Mouse (Mus musculus) layer of hippocampus, adult 11-12 months (tissue): ENCODE measurements at regions not wholly inside any gene's neighbourhood (a gene's known extent, or its start where the extent isn't known, plus 50 kb on each side); places are given as distances from the start of the nearest gene placed in this dataset.

ENCODE experiments used
- DNase-seq: peaks from one replicate; pipeline ENCODE4 v3.0.0; 2022; ENCODE audit warnings: low spot score

DNA sequence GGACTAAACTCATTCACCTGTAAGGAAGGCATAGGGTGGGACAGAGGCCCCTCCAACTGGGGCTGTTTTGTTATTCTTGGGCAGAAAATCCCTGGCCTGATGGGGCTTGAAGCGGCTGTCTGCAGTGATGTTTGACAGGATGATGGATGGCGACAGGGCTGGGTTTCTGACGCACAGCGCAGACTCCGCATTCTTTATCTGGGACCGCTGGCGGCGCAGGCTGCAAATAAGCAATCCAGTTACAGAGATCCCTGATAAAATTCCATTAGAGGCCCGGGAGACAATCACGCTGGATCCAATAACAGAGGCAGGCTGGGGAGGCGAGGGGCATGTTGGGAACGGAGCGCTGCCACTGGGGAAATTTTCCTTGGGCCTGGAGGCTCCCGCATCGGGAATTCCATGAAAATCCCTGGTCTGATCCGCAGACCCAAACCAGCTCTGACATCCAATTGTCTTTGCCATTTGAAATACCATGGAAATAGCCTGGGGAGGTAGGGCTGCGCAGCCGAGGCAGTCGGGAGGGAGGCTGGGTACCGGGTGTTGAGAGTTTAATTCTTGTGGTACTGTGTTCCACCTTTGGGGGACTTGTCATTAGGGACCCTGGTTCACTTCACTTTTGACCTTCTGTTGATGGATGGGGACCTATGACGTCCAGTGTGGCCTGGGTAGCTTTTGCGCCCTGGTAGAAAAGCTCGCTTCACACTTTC lies 99.0 kb upstream of the Sdk2 start:
- no peak for DNase-seq

DNA sequence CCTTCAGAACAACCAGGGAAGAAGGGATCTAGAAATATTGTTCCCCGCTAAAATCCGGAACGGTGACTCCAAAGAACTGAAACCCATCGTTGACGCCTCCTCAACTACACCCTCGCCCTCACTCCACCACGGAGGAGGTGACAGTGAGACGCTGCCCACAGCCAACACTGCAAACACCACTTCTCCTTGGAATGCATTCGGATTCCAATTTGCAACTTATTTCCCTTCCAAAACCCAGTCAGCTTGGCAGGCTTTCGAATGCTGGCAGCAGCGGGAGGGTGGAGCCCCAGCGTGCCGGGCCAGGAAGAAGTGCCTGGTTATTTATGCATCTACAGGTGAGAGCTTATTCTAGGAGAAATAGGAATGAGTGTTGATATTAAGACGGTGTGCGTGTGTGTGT lies 85.9 kb upstream of the Sdk2 start:
- peak; percentile 37 for DNase-seq

DNA sequence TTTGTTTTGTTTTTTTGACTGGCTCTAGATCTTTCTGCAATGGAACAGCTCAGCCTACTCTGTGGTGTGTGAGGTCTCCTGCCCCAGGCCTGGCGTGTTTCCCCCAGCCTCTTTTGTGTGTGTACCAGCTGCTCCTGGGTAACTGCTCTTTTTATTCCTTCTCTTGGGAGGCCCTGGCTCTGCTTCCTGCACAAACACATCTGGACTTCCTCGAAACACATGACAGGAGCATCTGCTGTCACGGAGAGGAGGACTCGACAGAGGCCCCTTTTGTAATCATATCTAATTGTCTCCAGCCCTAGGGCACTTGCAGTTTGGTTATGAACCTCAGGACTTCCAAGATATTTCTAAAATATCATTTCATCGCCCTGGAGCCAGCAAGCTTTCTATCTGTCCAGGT lies 79.5 kb upstream of the Sdk2 start:
- DNase-seq: no peak

DNA sequence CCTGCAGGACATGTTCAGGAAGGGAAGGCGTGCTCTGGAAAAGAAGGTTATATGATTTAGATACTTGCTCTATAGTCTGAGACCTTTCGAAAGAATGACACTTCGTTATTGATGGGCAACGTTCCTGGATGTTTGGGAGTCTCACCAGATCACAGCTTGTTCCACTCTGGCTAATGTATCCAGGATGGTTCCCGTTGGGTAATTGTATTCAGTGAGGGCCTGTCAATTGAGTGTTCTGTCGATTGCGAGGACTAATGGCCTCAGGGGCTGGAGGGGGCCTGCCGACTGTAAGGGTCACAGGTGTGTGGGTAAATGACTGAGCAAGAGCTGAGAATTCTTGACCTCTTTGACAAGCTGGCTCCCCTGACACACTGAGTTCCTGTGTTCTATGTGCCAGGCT lies 62.4 kb upstream of the Sdk2 start:
- no peak for DNase-seq

DNA sequence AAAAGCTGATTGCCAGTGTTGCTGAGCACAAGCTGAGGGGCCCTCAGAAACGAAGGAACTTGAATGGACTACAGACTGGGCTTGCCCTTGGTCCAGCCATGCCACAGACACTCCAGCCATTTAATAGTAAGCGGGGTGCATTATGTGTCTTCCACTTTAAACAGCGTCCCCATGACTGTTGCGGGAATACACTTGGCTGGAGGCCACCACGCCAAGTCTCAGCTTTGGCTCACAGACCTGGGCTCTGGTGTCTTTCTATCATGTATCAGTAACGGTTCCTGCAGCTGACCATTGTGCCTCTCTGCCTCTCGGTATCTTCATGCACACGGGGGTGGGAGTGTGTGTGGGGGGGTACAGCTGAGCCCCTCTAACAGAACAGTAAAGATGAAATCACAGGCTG lies 62.0 kb upstream of the Sdk2 start:
- no peak for DNase-seq

DNA sequence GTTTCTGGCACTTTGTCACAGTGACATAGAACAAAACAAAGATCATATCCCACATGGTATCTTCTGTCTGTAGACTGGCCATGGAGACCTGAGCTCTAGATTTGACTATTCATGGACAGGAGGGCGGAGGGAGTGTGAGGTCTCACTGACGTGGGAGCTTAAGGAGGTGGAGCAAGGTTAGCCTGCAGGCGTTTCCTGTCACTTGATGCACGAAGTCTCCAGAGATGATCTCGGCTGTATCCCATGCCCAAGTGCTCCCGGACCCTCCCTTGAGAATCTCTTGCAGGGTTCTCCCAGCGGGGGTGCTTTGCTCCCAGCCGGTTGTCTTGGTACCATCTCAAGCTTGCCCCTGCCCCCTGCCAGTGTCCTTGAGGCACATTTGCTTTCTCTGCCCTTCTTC lies 60.6 kb upstream of the Sdk2 start:
- no peak for DNase-seq

DNA sequence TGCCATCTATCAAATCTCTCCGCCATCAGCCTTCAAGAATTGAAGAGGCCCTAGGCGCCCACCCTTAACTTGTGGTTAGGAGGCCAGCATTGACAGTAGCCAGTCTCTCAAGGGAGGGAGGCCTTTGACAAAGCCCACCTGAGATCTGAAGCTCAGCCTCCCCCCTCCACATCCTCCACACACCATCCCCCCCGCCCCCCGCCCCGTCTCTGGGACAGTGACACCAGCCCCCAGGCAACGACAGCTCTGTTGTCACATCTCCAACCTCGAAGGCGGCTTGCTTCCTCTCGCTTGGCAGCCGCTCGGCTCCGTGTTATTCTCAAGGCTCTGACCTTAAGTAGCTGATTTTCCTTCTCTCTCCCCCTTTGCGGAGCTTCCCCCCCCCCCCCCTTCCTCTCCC lies 55.3 kb upstream of the Sdk2 start:
- no peak for DNase-seq

DNA sequence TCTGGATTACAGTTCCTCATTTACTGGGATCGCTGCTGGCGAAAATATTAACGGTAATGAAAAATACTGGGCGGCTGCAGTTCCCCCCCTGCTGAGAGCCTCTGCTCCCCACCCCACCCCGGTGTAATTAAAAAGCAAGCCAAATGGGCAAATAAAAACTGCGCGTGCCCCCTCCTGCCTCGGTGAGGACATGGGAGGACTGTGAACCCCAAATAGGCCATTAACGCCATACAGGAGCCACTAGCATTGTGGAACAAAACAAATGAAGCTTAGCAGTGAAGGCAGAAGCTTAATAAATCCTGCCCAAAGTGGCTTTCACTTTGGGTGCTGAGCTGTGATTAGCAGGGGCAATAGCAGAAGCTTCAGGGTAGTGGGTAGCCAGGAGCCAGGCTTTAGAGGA lies 52.3 kb upstream of the Sdk2 start:
- DNase-seq: no peak
